Mouse (Mus musculus): ENCODE measurements at regions not wholly inside any gene's neighbourhood (a gene's known extent, or its start where the extent isn't known, plus 50 kb on each side); places are given as distances from the start of the nearest gene placed in this dataset.

DNA sequence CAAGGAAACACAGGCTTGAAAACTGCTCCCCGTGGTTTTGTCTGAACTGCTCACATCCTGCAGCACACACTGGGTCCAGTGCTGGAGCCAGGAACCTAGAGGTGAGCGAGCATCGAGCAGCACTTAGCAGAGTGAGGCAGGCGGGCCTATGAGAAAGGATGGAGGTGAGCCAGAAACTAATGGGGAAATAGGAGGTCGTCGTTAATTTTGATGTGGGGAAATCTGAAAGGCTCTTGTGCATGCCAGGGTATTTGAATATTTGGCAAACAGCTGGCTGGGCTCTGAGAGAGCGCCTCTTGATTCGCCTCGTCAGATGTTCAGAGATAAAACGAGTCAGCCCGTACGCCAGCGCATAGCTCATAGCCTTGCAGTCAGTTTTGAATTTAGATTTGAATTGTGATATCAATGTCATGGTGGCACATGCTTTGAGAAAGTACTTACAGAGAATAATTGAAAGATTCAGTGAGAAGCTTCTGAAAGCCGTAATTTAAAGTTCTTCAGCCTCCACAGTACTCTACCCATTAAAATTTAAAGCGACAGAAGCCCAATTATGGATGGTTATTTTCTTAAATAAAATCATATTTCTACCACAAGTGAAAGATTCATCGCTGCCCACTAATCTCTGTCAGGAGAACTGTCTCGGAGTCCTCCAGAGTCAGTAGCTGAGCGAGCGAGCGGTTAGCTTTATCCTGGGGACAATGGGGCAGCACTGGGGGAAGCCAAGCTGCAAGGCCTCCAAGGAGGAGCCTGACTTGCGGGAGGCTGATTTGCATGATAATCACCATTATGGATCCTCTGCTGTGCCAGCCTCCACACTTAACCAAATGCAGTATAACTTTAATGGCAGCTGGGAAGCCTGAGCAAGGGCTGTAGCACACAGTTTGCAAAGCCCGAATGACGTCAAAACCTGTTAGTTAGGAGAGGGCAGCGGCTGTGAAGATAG, 227.9 kb upstream of the Nr2f1 start:
- TF ChIP-seq POLR2A (IDR thresholded peaks at IDR 0.05; ENCODE audit: extremely low read depth, insufficient read depth, low read length), result no peak
- no peak for TF ChIP-seq CTCF (IDR thresholded peaks at IDR 0.05; ENCODE audit: extremely low read depth, insufficient read depth, low read length)
- H3K27ac ChIP-seq (ENCODE audit: insufficient read depth, low read length), result peak overlapping the region; percentile 39; the same call in 1 of the 2 replicates

DNA sequence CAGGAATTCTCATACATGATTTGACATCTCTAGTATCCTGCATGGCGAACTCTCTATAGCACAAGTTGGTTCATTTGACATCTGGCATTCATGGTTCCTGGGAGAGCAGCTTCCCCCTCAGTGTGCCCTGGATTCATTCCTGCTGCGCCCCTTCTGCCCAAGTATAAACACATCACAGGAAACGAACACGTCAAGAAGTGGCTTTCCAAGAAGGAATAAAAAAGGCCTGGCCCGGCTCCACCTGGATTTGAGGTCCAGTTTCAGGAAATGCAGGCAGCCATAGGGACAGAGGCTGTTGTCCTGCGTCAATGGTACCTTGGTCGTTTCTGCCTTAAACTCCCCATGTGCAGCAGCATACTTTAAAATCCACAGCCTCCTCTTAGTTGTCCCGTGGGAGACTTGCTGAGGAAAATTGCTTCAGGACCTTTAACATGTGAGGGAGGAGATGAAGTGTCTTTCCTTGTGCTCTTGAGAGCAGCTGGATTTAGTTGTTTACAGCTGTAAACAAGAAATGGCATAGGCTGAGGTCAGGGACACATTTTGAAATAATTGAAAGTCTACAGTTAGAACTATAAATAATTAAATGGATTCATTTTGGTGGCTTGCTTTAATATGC, 226.9 kb upstream of the Nr2f1 start:
- H3K4me3 ChIP-seq (ENCODE audit: insufficient read depth, low read length), result no peak overlapping the region; the same call in 1 of the 2 replicates
- H3K27ac ChIP-seq (ENCODE audit: insufficient read depth, low read length), result no peak overlapping the region
- TF ChIP-seq CTCF (IDR thresholded peaks at IDR 0.05; ENCODE audit: extremely low read depth, insufficient read depth, low read length) (no peak), POLR2A (IDR thresholded peaks at IDR 0.05; ENCODE audit: extremely low read depth, insufficient read depth, low read length) (no peak)
- no peaks in the 10 kb centered on the region; the same call in 1 of the 2 replicates for H3K4me1 ChIP-seq (ENCODE audit: control insufficient read depth, insufficient read depth, low read length)

More for the DNA sequence above, 227.9 kb upstream of the Nr2f1 start:
- Histone ChIP-seq H3K4me3 (ENCODE audit: insufficient read depth, low read length) (peak overlapping the region; percentile 9), H3K4me1 (ENCODE audit: control insufficient read depth, insufficient read depth, low read length) (no peaks in the 10 kb centered on the region; the same call in 1 of the 2 replicates)

DNA sequence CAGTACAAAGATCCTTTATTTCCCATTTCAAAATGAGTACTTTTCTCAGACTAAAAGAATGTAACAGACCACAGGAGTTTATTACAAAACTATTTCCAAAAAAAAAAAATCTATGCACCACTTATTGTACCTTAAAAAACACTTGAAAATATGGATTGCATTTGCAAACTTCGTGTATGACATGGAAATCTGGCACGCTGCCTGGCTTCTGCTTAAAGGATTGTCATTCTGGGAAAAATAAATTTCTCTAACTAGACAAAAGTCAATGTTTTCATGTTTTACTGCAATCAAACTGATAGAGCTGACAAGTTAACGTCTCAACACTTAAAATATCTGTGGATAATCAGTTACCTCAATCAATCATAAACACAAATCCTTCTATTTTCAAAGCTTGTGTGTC, 205.5 kb upstream of the Nr2f1 start:
- H3K27ac ChIP-seq (ENCODE audit: insufficient read depth, low read length), result no peak overlapping the region
- H3K4me1 ChIP-seq (ENCODE audit: control insufficient read depth, insufficient read depth, low read length), result no peaks in the 10 kb centered on the region
- no peak for TF ChIP-seq CTCF (IDR thresholded peaks at IDR 0.05; ENCODE audit: extremely low read depth, insufficient read depth, low read length)
- TF ChIP-seq POLR2A (IDR thresholded peaks at IDR 0.05; ENCODE audit: extremely low read depth, insufficient read depth, low read length), result no peak
- H3K4me3 ChIP-seq (ENCODE audit: insufficient read depth, low read length), result no peak overlapping the region

DNA sequence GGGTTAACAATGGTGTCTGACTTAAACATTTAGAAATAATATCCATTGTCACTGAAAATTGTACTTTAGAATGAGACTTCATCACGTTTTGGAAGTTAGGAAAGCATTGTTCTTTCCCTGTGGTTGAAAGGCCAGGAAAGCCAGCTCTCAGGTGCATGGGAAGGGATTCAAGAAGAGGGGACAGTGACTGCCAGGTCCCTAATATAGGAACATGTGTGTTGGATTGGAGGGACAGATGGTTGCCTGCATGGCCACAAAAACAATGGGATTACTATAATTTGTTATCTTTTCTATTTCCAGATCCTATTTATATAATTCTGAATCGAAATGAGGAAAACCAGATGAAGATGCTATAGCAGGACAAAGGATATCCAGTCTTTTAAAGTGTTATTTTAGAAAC, 184.2 kb upstream of the Nr2f1 start:
- H3K4me1 ChIP-seq (ENCODE audit: control insufficient read depth, insufficient read depth, low read length), result no peaks in the 10 kb centered on the region
- no peak for TF ChIP-seq POLR2A (IDR thresholded peaks at IDR 0.05; ENCODE audit: extremely low read depth, insufficient read depth, low read length)
- TF ChIP-seq CTCF (IDR thresholded peaks at IDR 0.05; ENCODE audit: extremely low read depth, insufficient read depth, low read length), result no peak
- H3K4me3 ChIP-seq (ENCODE audit: insufficient read depth, low read length), result no peak overlapping the region

DNA sequence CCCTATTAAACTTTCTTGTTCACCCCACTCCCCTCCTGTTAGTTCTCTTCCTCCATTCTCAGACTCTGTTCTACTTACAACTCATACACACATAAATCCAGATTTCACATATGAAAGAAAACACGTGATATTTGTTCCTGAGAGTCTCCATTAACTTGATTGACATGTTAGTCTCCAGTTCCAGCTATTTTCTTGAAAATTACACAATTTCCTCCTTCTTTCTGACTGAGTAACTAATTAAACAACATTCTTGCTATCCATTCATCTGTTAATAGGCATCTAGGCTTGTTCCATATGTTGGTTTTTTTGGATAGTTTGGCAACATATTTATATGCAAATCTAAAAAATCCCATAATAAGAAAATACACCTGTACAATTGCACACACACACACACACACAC, 161.7 kb upstream of the Nr2f1 start:
- TF ChIP-seq POLR2A (IDR thresholded peaks at IDR 0.05; ENCODE audit: extremely low read depth, insufficient read depth, low read length) (no peak), CTCF (IDR thresholded peaks at IDR 0.05; ENCODE audit: extremely low read depth, insufficient read depth, low read length) (no peak)
- H3K4me3 ChIP-seq (ENCODE audit: insufficient read depth, low read length), result no peak overlapping the region
- no peaks in the 10 kb centered on the region for H3K4me1 ChIP-seq (ENCODE audit: control insufficient read depth, insufficient read depth, low read length)
- H3K27ac ChIP-seq (ENCODE audit: insufficient read depth, low read length), result no peak overlapping the region

More for the DNA sequence above, 184.2 kb upstream of the Nr2f1 start:
- H3K27ac ChIP-seq (ENCODE audit: insufficient read depth, low read length), result no peak overlapping the region

DNA sequence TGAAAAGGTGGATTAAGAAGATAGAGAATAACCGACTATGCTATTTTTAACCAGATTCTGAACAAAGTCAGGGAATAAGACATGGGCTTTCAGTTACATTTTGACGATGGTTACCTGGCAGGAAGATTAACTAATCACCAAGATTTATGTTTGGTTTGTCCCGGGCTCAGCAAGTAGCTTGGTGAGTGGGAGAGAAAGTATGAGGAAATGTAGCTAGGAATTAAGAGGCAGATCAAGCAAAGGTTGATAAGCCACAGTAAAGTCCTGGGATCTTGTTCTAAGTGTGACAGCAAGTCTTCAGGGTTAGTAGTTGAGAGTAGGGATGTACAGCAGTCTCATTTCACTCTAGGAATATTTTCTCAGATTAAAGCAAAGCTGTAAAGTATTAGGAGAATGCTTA, 149.3 kb upstream of the Nr2f1 start:
- TF ChIP-seq POLR2A (IDR thresholded peaks at IDR 0.05; ENCODE audit: extremely low read depth, insufficient read depth, low read length) (no peak), CTCF (IDR thresholded peaks at IDR 0.05; ENCODE audit: extremely low read depth, insufficient read depth, low read length) (no peak)
- Histone ChIP-seq H3K27ac (ENCODE audit: insufficient read depth, low read length) (no peak overlapping the region), H3K4me1 (ENCODE audit: control insufficient read depth, insufficient read depth, low read length) (no peaks in the 10 kb centered on the region)

DNA sequence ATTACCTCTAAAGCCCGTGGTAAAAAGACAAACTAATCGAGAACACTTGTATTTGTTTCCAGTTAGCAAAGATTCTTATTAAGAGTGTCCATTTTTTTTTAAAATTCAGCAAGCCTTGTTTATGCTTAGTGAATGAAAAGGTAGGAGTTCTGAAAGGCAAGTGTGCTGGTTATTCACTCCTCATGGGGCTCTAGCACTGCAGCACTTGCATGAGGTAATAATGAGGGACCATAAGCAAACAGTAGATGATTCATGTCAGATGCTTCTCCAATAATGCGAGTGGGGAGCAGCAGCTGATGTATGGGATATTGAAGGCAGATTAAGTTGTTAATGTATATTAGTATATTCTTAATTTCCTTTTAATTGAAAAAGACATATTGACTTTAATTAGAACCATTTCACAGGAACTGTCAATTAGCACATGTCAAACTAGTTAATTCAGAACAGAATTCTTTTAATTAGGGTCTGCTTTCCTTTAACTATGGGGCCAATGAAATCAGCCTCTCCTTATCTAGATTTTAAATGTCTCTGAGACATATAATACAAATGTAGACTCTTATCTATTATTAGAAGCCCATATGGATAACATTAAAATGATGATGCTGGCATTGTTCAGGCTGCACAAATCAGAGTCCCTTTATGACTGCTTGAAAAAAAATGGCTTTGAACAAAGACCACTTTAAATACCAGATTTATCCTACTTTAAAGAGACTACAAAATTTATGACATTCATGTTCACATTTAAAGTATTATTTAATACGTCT, 125.1 kb upstream of the Nr2f1 start:
- Histone ChIP-seq H3K27ac (ENCODE audit: insufficient read depth, low read length) (no peak overlapping the region), H3K4me3 (ENCODE audit: insufficient read depth, low read length) (no peak overlapping the region), H3K4me1 (ENCODE audit: control insufficient read depth, insufficient read depth, low read length) (no peaks in the 10 kb centered on the region)
- TF ChIP-seq POLR2A (IDR thresholded peaks at IDR 0.05; ENCODE audit: extremely low read depth, insufficient read depth, low read length) (no peak), CTCF (IDR thresholded peaks at IDR 0.05; ENCODE audit: extremely low read depth, insufficient read depth, low read length) (no peak)

More for the DNA sequence above, 149.3 kb upstream of the Nr2f1 start:
- H3K4me3 ChIP-seq (ENCODE audit: insufficient read depth, low read length), result no peak overlapping the region

DNA sequence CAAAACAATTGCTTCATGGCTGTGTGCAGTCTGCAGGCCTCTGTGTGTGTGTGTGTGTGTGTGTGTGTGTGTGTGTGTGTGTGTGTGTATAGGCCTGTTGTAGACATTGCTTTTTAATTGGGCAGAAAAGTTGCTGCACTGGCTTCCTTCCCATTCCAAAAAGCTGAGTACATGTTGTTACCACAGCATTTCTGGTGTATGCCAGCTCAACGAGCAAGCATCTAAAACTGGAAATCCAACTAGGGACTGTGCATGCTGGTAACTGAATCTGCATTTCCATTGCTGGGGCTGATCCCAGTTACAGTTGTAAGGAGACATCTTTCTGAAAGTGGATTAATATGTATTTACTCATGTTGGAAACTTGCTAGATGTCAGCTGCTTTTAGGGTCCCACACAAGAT, 123.6 kb upstream of the Nr2f1 start:
- Histone ChIP-seq H3K4me3 (ENCODE audit: insufficient read depth, low read length) (no peak overlapping the region), H3K4me1 (ENCODE audit: control insufficient read depth, insufficient read depth, low read length) (no peaks in the 10 kb centered on the region), H3K27ac (ENCODE audit: insufficient read depth, low read length) (no peak overlapping the region)
- TF ChIP-seq POLR2A (IDR thresholded peaks at IDR 0.05; ENCODE audit: extremely low read depth, insufficient read depth, low read length), result no peak
- no peak for TF ChIP-seq CTCF (IDR thresholded peaks at IDR 0.05; ENCODE audit: extremely low read depth, insufficient read depth, low read length)

DNA sequence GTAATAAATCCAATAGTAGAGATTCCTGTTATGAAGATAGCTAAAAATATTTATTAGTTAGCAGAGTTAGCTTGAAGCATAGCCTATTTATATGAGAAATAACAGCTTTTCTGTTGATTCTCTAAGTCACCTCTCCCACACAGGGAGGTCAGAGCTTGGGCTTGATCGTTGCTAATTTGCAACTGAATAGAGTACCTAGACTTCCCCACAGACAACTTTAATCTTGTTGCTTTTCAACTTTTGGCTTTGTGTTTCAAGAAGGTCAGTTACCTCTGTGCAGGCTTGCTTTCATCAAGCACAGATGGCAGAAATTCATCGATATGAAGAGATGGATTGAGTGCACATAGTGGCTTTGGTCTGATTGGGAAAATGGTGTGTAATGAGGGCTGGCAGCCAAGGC, 118.9 kb upstream of the Nr2f1 start:
- Histone ChIP-seq H3K27ac (ENCODE audit: insufficient read depth, low read length) (no peak overlapping the region), H3K4me1 (ENCODE audit: control insufficient read depth, insufficient read depth, low read length) (no peaks in the 10 kb centered on the region), H3K4me3 (ENCODE audit: insufficient read depth, low read length) (no peak overlapping the region)
- no peak for TF ChIP-seq POLR2A (IDR thresholded peaks at IDR 0.05; ENCODE audit: extremely low read depth, insufficient read depth, low read length)
- TF ChIP-seq CTCF (IDR thresholded peaks at IDR 0.05; ENCODE audit: extremely low read depth, insufficient read depth, low read length), result no peak
